Mouse (Mus musculus) kidney, adult 2 months (tissue): ENCODE results near the gene Rbm19.

Experiments
- CTCF ChIP-seq: fragments of 200-500 bp; conservative IDR thresholded peaks from 2 replicates; pipeline ENCODE4 v1.5.1; 2011; ENCODE audit warnings: low read depth, mild to moderate bottlenecking, control low read depth, low read length, moderate library complexity, mixed read lengths; ENCODE audit not compliant: insufficient read depth, insufficient read length
- POLR2A ChIP-seq: fragments of 200-500 bp; IDR thresholded peaks from one replicate; pipeline ENCODE4 v1.6.1; 2011; ENCODE audit warnings: low read depth, low read length, control low read depth

DNA sequence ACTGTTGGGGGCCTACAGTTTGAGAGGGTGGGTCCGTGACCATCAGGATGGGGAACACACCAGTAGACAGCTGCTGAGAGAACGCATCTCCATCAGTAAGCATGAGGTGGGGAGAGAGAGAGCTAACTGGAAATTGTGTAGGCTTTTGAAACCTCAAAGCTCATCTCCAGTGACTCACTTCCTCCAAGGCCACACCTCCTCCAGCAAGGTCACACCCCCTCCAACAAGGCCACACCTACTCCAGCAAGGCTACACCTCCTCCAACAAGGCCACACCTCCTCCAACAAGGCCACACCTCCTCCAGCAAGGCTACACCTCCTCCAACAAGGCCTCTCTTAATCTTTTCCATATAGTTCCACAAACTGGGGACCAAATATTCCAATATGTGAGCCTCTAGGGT is 13.9 kb downstream of the Rbm19 start:
- TF ChIP-seq CTCF (no peak), POLR2A (no peak)
